ENCODE assay signal across 8 mouse cellular contexts in the genomic region with DNA sequence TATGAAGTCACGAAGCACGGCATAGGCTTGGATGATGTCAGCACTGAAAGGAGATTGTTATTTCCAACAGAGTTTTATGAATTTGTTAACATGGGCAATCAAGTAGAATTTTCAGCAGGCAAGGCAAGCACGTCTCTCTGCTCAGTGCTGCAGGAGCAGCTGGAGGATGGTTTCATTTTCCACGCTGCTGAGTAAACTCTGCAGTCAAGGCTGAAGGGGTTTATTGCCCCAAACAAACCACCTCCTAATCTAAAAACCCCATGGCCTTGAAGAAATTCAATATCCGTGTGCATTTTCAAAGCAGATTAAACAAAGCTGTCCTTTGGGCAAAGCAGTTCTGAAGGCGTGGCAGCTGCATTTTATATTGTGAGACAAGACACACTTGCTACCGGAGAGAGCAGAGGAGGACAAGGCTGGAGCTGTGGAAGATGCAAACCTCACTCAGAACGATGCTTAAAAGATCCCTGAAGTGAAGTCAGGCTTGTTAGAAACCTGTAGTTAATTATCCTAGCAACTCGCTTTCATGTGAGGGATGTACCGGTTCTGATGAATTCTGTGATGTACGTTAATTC.
DNase-seq lines count a peak whose midpoint lies in the region; ATAC-seq and TF ChIP-seq lines count a peak whose summit lies in the region.
"Had no signal": no experiment of that assay in that cellular context is flagged by ENCODE, and none has a peak within 500 bp of the region (broad histone marks: within the 10 kb centered on the region; RNA-seq: fewer than 3 reads in every experiment).

No protein-coding gene starts in this region.

- TF ChIP-seq CTCF in kidney, adult 2 months (conservative IDR thresholded peaks at IDR 0.05; ENCODE audit: insufficient read depth, insufficient read length, low read depth, low read length) = no peak

- H3K4me1 ChIP-seq in kidney, adult 2 months (ENCODE audit: control insufficient read depth, insufficient read depth, low read length) = no peaks in the 10 kb centered on the region
- H3K4me1 ChIP-seq in hindbrain, embryonic 16.5 days (ENCODE audit: control insufficient read depth, insufficient read depth, low read depth, low read length) = no peaks in the 10 kb centered on the region
- H3K4me1 ChIP-seq in neural tube, embryonic 12.5 days = no peaks in the 10 kb centered on the region
- H3K4me1 ChIP-seq: megakaryocyte, embryonic 14.5 days had no signal

- no peak overlapping the region for H3K4me2 ChIP-seq in hindbrain, embryonic 16.5 days (ENCODE audit: low read length)
- H3K4me2 ChIP-seq in neural tube, embryonic 12.5 days (replicated peaks) = peak overlapping the region; percentile 20; the same call in 1 of the 2 replicates

- no peaks in the 10 kb centered on the region for H3K36me3 ChIP-seq in kidney, adult 2 months (ENCODE audit: control insufficient read depth, insufficient read depth, low read length)
- H3K36me3 ChIP-seq in hindbrain, embryonic 16.5 days (ENCODE audit: control insufficient read depth, insufficient read depth, low read length) = peaks cover 9% of the 10 kb centered on the region
- peaks cover 11% of the 10 kb centered on the region for H3K36me3 ChIP-seq in neural tube, embryonic 12.5 days

- WGBS in kidney, adult 2 months = 18% methylated on average over 11 of the region's 11 CpGs
- 61% methylated on average over 11 of the region's 11 CpGs for WGBS in hindbrain, embryonic 16.5 days
- WGBS in neural tube, embryonic 12.5 days = 57% methylated on average over 11 of the region's 11 CpGs

- peak; percentile 3 for DNase-seq in kidney, adult 9 months
- no peak for DNase-seq in kidney, adult 2 months
- DNase-seq in embryo, embryonic 10.5 days (ENCODE audit: low spot score) = peak; percentile 26
- DNase-seq in right cerebral cortex, postnatal 36 days (ENCODE audit: low spot score in 2 of 2) = no peak
- no peak for DNase-seq in adipocyte (ENCODE audit: low spot score)

- H3K27ac ChIP-seq in kidney, adult 2 months (ENCODE audit: insufficient read depth, low read depth, low read length) = no peak overlapping the region
- H3K27ac ChIP-seq in hindbrain, embryonic 16.5 days (ENCODE audit: low read depth, low read length) = peak overlapping the region; percentile 20; the same call in 1 of the 2 replicates
- no peak overlapping the region for H3K27ac ChIP-seq in neural tube, embryonic 12.5 days

- H3K27me3 ChIP-seq in kidney, adult 2 months (replicated peaks; ENCODE audit: control insufficient read depth, insufficient read depth, low read length) = no peaks in the 10 kb centered on the region
- no peaks in the 10 kb centered on the region for H3K27me3 ChIP-seq in hindbrain, embryonic 16.5 days (replicated peaks; ENCODE audit: control insufficient read depth, insufficient read depth, low read length)
- no peaks in the 10 kb centered on the region for H3K27me3 ChIP-seq in neural tube, embryonic 12.5 days (replicated peaks)
- H3K27me3 ChIP-seq: megakaryocyte, embryonic 14.5 days had no signal

- no peak overlapping the region for H3K4me3 ChIP-seq in kidney, adult 2 months (ENCODE audit: insufficient read depth, low read depth, low read length)
- no peak overlapping the region for H3K4me3 ChIP-seq in hindbrain, embryonic 16.5 days (ENCODE audit: low read length)
- H3K4me3 ChIP-seq in neural tube, embryonic 12.5 days = no peak overlapping the region
- H3K4me3 ChIP-seq: megakaryocyte, embryonic 14.5 days had no signal

- no peak for TF ChIP-seq POLR2A in kidney, adult 2 months (IDR thresholded peaks at IDR 0.05; ENCODE audit: low read depth, low read length)

- H3K9ac ChIP-seq in hindbrain, embryonic 16.5 days (ENCODE audit: low read depth, low read length) = no peak overlapping the region
- H3K9ac ChIP-seq in neural tube, embryonic 12.5 days = no peak overlapping the region

- ATAC-seq in hindbrain, embryonic 16.5 days = peak; percentile 73
- ATAC-seq in neural tube, embryonic 12.5 days (ENCODE audit: low FRiP score, low read depth) = peak; percentile 70

- H3K9me3 ChIP-seq in hindbrain, embryonic 16.5 days (ENCODE audit: control insufficient read depth, low read length) = no peaks in the 10 kb centered on the region
- H3K9me3 ChIP-seq in neural tube, embryonic 12.5 days = no peaks in the 10 kb centered on the region
- H3K9me3 ChIP-seq: megakaryocyte, embryonic 14.5 days had no signal

Comparison
In these comparisons a context has a peak if more than half of its experiments do, and no peak if none do; other contexts are left out.
1. DNase-seq: peak in kidney, adult 9 months (single experiment) and embryo, embryonic 10.5 days (single experiment); none in kidney, adult 2 months (single experiment), right cerebral cortex, postnatal 36 days (0 of 2) and adipocyte (single experiment).